Mouse (Mus musculus): ENCODE measurements at regions not wholly inside any gene's neighbourhood (a gene's known extent, or its start where the extent isn't known, plus 50 kb on each side); places are given as distances from the start of the nearest gene placed in this dataset.

DNA sequence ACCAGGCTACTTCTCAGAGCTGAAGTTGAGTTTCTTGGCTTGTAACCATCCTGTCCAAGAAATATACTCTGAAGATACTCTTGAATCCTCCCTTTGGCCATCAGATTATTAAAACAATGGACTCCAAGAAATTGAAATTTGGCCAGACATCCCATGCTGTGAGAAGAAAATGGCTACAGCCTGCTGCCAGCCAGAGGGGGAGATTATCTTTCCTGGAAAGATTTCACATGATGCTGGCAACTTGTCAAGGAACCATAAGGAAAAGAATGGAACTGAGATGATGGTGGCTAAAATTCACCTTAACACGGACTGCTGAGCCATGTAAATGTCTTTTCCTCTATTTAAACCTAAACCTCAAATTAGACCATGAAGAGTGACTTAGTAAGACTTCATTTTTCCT is 698.7 kb upstream of the Castor2 start:
- TF ChIP-seq CTCF (conservative IDR thresholded peaks at IDR 0.05; ENCODE audit: insufficient read depth, insufficient read length, low read depth, low read length) (no peak), POLR2A (IDR thresholded peaks at IDR 0.05; ENCODE audit: low read depth, low read length) (no peak)
